ENCODE assay signal across 24 mouse cellular contexts in genomic region chr12:116838611-116839192, GRCm38 (mm10).
DNase-seq lines count a peak whose midpoint lies in the region; ATAC-seq and TF ChIP-seq lines count a peak whose summit lies in the region.
"Had no signal": no experiment of that assay in that cellular context is flagged by ENCODE, and none has a peak within 500 bp of the region (broad histone marks: within the 10 kb centered on the region; RNA-seq: fewer than 3 reads in every experiment).

No protein-coding gene starts in this region.

- H3K27me3 ChIP-seq in forebrain, embryonic 14.5 days (replicated peaks; ENCODE audit: control insufficient read depth, insufficient read depth, low read length), result no peaks in the 10 kb centered on the region
- H3K27me3 ChIP-seq in forebrain, embryonic 12.5 days, result peaks cover 5% of the 10 kb centered on the region; the same call in 1 of the 2 replicates
- no peaks in the 10 kb centered on the region for H3K27me3 ChIP-seq in midbrain, embryonic 16.5 days (ENCODE audit: control insufficient read depth, insufficient read depth, low read depth, low read length)
- no peaks in the 10 kb centered on the region for H3K27me3 ChIP-seq in midbrain, postnatal 0 days (ENCODE audit: insufficient read depth, low read length)
- H3K27me3 ChIP-seq: forebrain, embryonic 15.5 days; heart, embryonic 13.5 days; Patski had no signal

- H3K9me3 ChIP-seq in forebrain, embryonic 14.5 days (replicated peaks; ENCODE audit: control insufficient read depth, low read length), result no peaks in the 10 kb centered on the region
- H3K9me3 ChIP-seq in forebrain, embryonic 12.5 days, result no peaks in the 10 kb centered on the region
- H3K9me3 ChIP-seq in midbrain, embryonic 16.5 days (replicated peaks; ENCODE audit: control insufficient read depth, low read length, poor library complexity, severe bottlenecking), result no peaks in the 10 kb centered on the region
- no peaks in the 10 kb centered on the region for H3K9me3 ChIP-seq in midbrain, postnatal 0 days (ENCODE audit: low read length)
- H3K9me3 ChIP-seq: forebrain, embryonic 10.5 days; forebrain, embryonic 15.5 days; heart, embryonic 10.5 days; heart, embryonic 13.5 days had no signal

- TF ChIP-seq CTCF in layer of hippocampus, adult 2 months (conservative IDR thresholded peaks at IDR 0.05), result peak; percentile 37
- no peak for TF ChIP-seq CTCF in midbrain, postnatal 0 days (IDR thresholded peaks at IDR 0.05)

- no peak overlapping the region for H3K9ac ChIP-seq in forebrain, embryonic 14.5 days (ENCODE audit: low read length)
- no peak overlapping the region for H3K9ac ChIP-seq in forebrain, embryonic 12.5 days
- no peak overlapping the region for H3K9ac ChIP-seq in midbrain, embryonic 16.5 days (ENCODE audit: low read depth, low read length)
- H3K9ac ChIP-seq in midbrain, postnatal 0 days (replicated peaks; ENCODE audit: low read length, poor library complexity, severe bottlenecking), result no peak overlapping the region
- H3K9ac ChIP-seq: forebrain, embryonic 15.5 days; heart, embryonic 13.5 days; hindbrain, embryonic 14.5 days had no signal

- no peak overlapping the region for H3K4me3 ChIP-seq in forebrain, embryonic 14.5 days (ENCODE audit: low read depth, low read length)
- H3K4me3 ChIP-seq in forebrain, embryonic 12.5 days (replicated peaks), result no peak overlapping the region
- H3K4me3 ChIP-seq in layer of hippocampus, adult 2 months, result no peak overlapping the region
- H3K4me3 ChIP-seq in midbrain, embryonic 16.5 days (ENCODE audit: low read depth, low read length), result no peak overlapping the region
- H3K4me3 ChIP-seq in midbrain, postnatal 0 days (ENCODE audit: low read depth, low read length), result no peak overlapping the region
- H3K4me3 ChIP-seq: forebrain, embryonic 10.5 days; forebrain, embryonic 15.5 days; gastrocnemius, adult 2 months; heart, adult 2 months; heart, embryonic 10.5 days; heart, embryonic 13.5 days had no signal

- no peak overlapping the region for H3K27ac ChIP-seq in forebrain, embryonic 14.5 days (ENCODE audit: low read depth, low read length)
- no peak overlapping the region for H3K27ac ChIP-seq in forebrain, embryonic 12.5 days
- H3K27ac ChIP-seq in layer of hippocampus, adult 2 months, result no peak overlapping the region
- H3K27ac ChIP-seq in midbrain, embryonic 16.5 days (ENCODE audit: low read length), result 0 out of 2 replicates have a peak overlapping the region, but pooled peaks have one; percentile 50
- H3K27ac ChIP-seq in midbrain, postnatal 0 days (ENCODE audit: low read depth, low read length), result no peak overlapping the region
- H3K27ac ChIP-seq: forebrain, embryonic 10.5 days; forebrain, embryonic 15.5 days; gastrocnemius, adult 2 months; heart, adult 2 months; heart, embryonic 10.5 days; heart, embryonic 13.5 days; hindbrain, embryonic 14.5 days; hindbrain, postnatal 0 days had no signal

- no peak for ATAC-seq in forebrain, embryonic 14.5 days
- no peak for ATAC-seq in forebrain, embryonic 12.5 days (ENCODE audit: low FRiP score)
- no peak for ATAC-seq in midbrain, embryonic 16.5 days
- no peak for ATAC-seq in midbrain, postnatal 0 days (ENCODE audit: low FRiP score)
- ATAC-seq: forebrain, embryonic 15.5 days; hindbrain, postnatal 0 days; Patski had no signal

- H3K36me3 ChIP-seq in forebrain, embryonic 14.5 days (ENCODE audit: control insufficient read depth, insufficient read depth, low read length), result no peaks in the 10 kb centered on the region
- H3K36me3 ChIP-seq in forebrain, embryonic 12.5 days (replicated peaks), result no peaks in the 10 kb centered on the region
- H3K36me3 ChIP-seq in midbrain, embryonic 16.5 days (ENCODE audit: control insufficient read depth, insufficient read depth, low read length), result no peaks in the 10 kb centered on the region
- no peaks in the 10 kb centered on the region for H3K36me3 ChIP-seq in midbrain, postnatal 0 days (ENCODE audit: insufficient read depth, low read length)
- H3K36me3 ChIP-seq: forebrain, embryonic 10.5 days; forebrain, embryonic 15.5 days; heart, embryonic 10.5 days; heart, embryonic 13.5 days had no signal

- 75% methylated on average over 3 of the region's 3 CpGs for WGBS in forebrain, embryonic 14.5 days
- 73% methylated on average over 3 of the region's 3 CpGs for WGBS in forebrain, embryonic 12.5 days
- WGBS in midbrain, embryonic 16.5 days, result 70% methylated on average over 3 of the region's 3 CpGs
- 58% methylated on average over 3 of the region's 3 CpGs for WGBS in midbrain, postnatal 0 days

- peaks cover 13% of the 10 kb centered on the region for H3K4me1 ChIP-seq in forebrain, embryonic 14.5 days (ENCODE audit: control insufficient read depth, insufficient read depth, low read length)
- H3K4me1 ChIP-seq in forebrain, embryonic 12.5 days, result peaks cover 4% of the 10 kb centered on the region; the same call in 1 of the 2 replicates
- H3K4me1 ChIP-seq in midbrain, embryonic 16.5 days (ENCODE audit: control insufficient read depth, insufficient read depth, low read length), result peaks cover 4% of the 10 kb centered on the region; the same call in 1 of the 2 replicates
- no peaks in the 10 kb centered on the region for H3K4me1 ChIP-seq in midbrain, postnatal 0 days (ENCODE audit: insufficient read depth, low read length)

- peak; percentile 16 for DNase-seq in forebrain, embryonic 14.5 days (ENCODE audit: low spot score)
- DNase-seq in layer of hippocampus, adult 2 months (ENCODE audit: low spot score in 2 of 2), result no peak
- DNase-seq in layer of hippocampus, postnatal 36 days, result no peak
- no peak for DNase-seq in midbrain, postnatal 0 days (ENCODE audit: low spot score)
- peak; percentile 92 for DNase-seq in Muller cell, postnatal 12 days (ENCODE audit: inconsistent ontology term)
- DNase-seq: adrenal gland, postnatal 10 days; adrenal gland, postnatal 36 days; cerebellum, adult 18-20 months; cerebellum, adult 9-10 months; cerebellum, postnatal 14 days; gastrocnemius, adult 2 months; gastrocnemius, postnatal 14 days; heart, adult 2 months; heart, postnatal 14 days; heart, postnatal 4 days had no signal

- no peak overlapping the region for H3K4me2 ChIP-seq in forebrain, embryonic 14.5 days (ENCODE audit: low read length)
- no peak overlapping the region for H3K4me2 ChIP-seq in forebrain, embryonic 12.5 days
- H3K4me2 ChIP-seq in midbrain, embryonic 16.5 days (ENCODE audit: low read length), result no peak overlapping the region
- H3K4me2 ChIP-seq in midbrain, postnatal 0 days (ENCODE audit: low read depth, low read length, poor library complexity, severe bottlenecking), result no peak overlapping the region
- H3K4me2 ChIP-seq: forebrain, embryonic 15.5 days; heart, embryonic 13.5 days; hindbrain, embryonic 14.5 days had no signal

Comparison
In these comparisons a context has a peak if more than half of its experiments do, and no peak if none do; other contexts are left out.
1. DNase-seq: peak in forebrain, embryonic 14.5 days (single experiment) and Muller cell, postnatal 12 days (single experiment); none in layer of hippocampus, adult 2 months (0 of 2), layer of hippocampus, postnatal 36 days (0 of 2) and midbrain, postnatal 0 days (single experiment).